Mouse (Mus musculus) lung, embryonic 14.5 days (tissue): ENCODE measurements around the gene Adcyap1r1. TPM values are rescaled to one million over a fixed set of nuclear protein-coding genes. Genes with fewer than 3 reads are reported as not detected.

Experiments used
- ATAC-seq: fragments of 200-750 bp; cut with Nextera tagmentation; 2 replicates; pipeline ENCODE4 v1.8.0; 2017; ENCODE audit warnings: mild to moderate bottlenecking, moderate TSS enrichment, moderate library complexity; ENCODE audit not compliant: insufficient read depth
- DNase-seq: peaks from one replicate; pipeline ENCODE4 v3.0.0-alpha.2; 2015
- H3K27ac ChIP-seq: fragments of 300-500 bp; sonication (generic); 2 replicates; pipeline ENCODE4 v1.5.1; 2014; ENCODE audit warnings: low read depth, mild to moderate bottlenecking, moderate library complexity
- H3K27me3 ChIP-seq: fragments of 300-500 bp; sonication (generic); 2 replicates; pipeline ENCODE4 v1.6.1; 2014; ENCODE audit warnings: low read length, control low read depth; ENCODE audit not compliant: insufficient read depth
- H3K36me3 ChIP-seq: fragments of 300-500 bp; sonication (generic); 2 replicates; pipeline ENCODE4 v1.6.1; 2014; ENCODE audit warnings: control low read depth; ENCODE audit not compliant: insufficient read depth
- H3K4me1 ChIP-seq: fragments of 300-500 bp; sonication (generic); 2 replicates; pipeline ENCODE4 v1.6.1; 2014; ENCODE audit warnings: antibody characterized with exemption, control low read depth; ENCODE audit not compliant: insufficient read depth
- H3K4me2 ChIP-seq: fragments of 300-500 bp; sonication (generic); 2 replicates; pipeline ENCODE4 v1.6.1; 2014; ENCODE audit warnings: mild to moderate bottlenecking
- H3K4me3 ChIP-seq: fragments of 300-500 bp; sonication (generic); 2 replicates; pipeline ENCODE4 v1.5.1; 2014; ENCODE audit warnings: low read depth, low read length
- H3K9ac ChIP-seq: fragments of 300-500 bp; sonication (generic); 2 replicates; pipeline ENCODE4 v1.6.1; 2014
- H3K9me3 ChIP-seq: fragments of 300-500 bp; sonication (generic); 2 replicates; pipeline ENCODE4 v1.6.1; 2016; ENCODE audit warnings: low read depth, low read length, control low read depth
- CTCF ChIP-seq: IDR thresholded peaks from 2 replicates; pipeline ENCODE4 v1.5.1; 2016; ENCODE audit warnings: antibody characterized with exemption, low read depth
- WGBS: fragments of 180-500 bp; shearing (Covaris S2); extraction: QIAGEN DNeasy Blood & Tissue Kit; methylation state at CpG from one replicate; pipeline ENCODE4 v1.1.7; 2014; 5-methylcytosine and 5-hydroxymethylcytosine counted together
- polyA plus RNA-seq: library from polyadenylated mRNA; unstranded; fragments of >200 nt; fragmentation: Nextera tagmentation; extraction: Ambion mirVana; gene quantifications from 2 replicates; pipeline ENCODE4 v1.2.1, GENCODE M21; 2014

The Adcyap1r1 gene
- polyA plus RNA-seq, 1 experiment from 2014 or later = 0.61 TPM

DNA sequence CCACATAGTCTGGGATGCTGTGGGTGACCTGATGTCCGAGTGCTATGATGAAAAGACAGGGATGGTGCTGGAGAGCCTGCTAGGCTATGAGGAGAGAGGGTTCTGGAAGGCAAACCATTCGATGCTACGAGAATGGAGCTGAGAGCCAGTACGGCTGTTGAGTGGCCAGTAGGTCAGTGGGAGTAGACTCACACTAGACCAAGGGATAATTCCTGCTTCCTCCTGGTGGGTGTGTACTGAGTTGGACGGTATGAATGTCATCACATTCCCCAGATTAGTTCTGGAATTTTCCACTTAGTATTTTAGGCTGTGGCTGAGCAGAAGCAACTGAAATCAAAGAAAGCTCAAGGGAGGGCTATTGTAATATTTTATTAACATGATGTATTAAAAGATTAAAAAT is 40.8 kb upstream of the Adcyap1r1 start:
- Histone ChIP-seq H3K36me3 (no peaks in the 10 kb centered on the region), H3K9me3 (no peaks in the 10 kb centered on the region), H3K4me3 (no peak overlapping the region), H3K27ac (no peak overlapping the region), H3K4me2 (no peak overlapping the region), H3K4me1 (no peaks in the 10 kb centered on the region), H3K9ac (no peak overlapping the region), H3K27me3 (no peaks in the 10 kb centered on the region)
- WGBS = 58% methylated on average over 5 of the region's 5 CpGs
- ATAC-seq (no peak; the same call in 1 of the 2 replicates), DNase-seq (no peak)
- no peak for TF ChIP-seq CTCF

DNA sequence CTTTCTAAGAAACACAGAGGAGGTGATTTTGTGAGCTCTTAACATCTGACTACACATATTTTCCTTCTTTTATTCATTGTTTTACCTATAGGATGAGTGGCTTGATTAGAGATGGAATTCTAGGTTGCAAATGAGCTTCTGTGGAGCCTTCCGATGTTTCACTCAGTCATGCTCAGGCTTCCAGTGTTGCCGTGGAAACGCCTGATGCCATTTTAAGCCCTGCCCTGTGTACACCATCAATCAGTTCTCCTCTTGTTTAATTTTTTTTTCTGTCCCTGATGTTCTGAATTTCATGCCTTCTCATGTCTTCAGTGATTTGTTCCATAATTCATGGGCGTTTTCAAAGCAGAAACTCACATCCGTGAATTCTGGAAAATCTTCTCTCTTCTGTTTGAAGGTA is 35.6 kb upstream of the Adcyap1r1 start:
- 63% methylated on average over 5 of the region's 5 CpGs for WGBS
- no peak for ATAC-seq
- Histone ChIP-seq H3K9ac (no peak overlapping the region), H3K4me3 (no peak overlapping the region), H3K27ac (no peak overlapping the region), H3K4me1 (no peaks in the 10 kb centered on the region), H3K36me3 (no peaks in the 10 kb centered on the region), H3K4me2 (no peak overlapping the region), H3K9me3 (no peaks in the 10 kb centered on the region), H3K27me3 (no peaks in the 10 kb centered on the region)
- no peak for TF ChIP-seq CTCF
- no peak for DNase-seq

DNA sequence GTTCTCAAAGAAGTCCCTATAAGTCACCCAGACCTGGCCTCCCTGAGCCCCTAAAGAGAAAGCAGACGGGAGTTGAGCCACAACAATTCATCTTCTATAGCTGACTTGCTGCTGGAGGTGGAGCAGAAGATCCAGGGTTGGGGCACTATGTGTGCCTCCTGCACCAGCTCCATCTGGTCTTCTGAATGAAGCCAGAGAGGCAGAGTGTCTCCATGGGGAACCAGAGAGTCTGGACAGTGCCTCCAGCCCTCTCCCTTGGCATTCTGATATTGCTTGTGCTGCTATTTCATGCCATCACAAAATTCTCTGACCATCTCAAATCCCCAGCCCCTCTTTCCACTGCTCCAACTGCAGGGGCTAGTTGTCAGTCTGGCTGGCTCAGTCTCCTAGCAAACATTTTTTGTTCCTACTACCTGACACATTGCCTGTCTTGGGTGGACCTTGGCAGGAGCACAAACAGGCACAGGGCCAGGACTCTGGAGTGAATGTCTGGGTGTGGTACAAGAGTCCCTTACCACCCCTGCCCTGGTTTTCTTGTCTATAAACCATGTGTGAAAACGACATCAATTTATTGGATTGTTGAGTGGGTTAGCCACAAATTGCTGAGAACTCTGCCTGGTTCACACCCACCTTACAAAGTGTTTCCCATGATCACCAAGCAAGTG is 32.9 kb upstream of the Adcyap1r1 start:
- no peak overlapping the region for H3K4me2 ChIP-seq
- DNase-seq = no peak
- no peaks in the 10 kb centered on the region for H3K36me3 ChIP-seq
- no peaks in the 10 kb centered on the region for H3K4me1 ChIP-seq
- TF ChIP-seq CTCF = no peak
- no peaks in the 10 kb centered on the region for H3K9me3 ChIP-seq
- no peak overlapping the region for H3K9ac ChIP-seq
- H3K27ac ChIP-seq = no peak overlapping the region
- 37% methylated on average over 2 of the region's 2 CpGs for WGBS
- H3K4me3 ChIP-seq = no peak overlapping the region
- no peak for ATAC-seq
- H3K27me3 ChIP-seq = no peaks in the 10 kb centered on the region

DNA sequence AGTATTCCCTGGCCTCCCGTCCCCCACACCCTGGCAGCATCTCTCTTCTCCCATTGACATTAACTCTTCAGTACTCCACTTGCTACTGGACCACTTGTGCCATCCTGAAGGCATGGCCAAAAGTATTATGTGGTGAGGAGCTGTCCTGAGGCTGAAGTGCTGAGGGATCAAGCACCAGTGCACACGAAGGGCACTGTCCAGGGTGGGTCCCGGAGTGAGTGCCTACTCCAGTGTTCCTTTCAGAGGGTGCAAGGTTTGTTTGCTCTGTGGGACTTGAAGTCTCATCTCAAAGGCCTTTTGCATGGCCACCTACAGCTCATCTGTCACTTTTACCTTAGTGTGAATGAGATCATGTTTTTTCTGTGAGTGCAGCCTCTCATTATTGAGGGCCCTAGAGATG is 31.4 kb upstream of the Adcyap1r1 start:
- WGBS = 55% methylated on average over 3 of the region's 3 CpGs
- ATAC-seq = no peak
- H3K9ac ChIP-seq = no peak overlapping the region

DNA sequence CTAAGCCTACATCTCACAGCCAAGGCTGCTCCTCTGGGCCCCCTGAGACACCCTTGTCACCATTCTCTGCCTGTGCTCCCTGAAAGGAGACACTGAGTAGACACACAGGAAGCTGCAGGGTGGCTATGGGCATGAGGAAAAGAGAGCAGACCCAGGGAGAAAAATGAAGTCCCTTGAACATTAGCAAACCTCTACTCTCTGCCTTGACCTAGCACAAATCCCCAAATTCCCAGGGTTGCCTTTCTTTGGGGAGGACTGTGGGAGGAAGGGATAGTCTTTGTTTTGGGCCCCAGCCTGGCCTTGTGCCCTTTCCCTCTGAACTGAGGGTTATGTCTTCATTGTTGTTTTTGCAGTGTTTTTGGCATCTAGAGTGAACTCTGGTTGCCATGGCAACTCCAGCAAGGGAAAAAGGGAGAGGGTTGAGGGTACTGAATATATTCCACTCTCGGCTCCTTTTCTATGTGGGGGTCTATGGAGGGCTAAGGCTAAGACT is 30.9 kb upstream of the Adcyap1r1 start:
- TF ChIP-seq CTCF = no peak
- Histone ChIP-seq H3K4me3 (no peak overlapping the region), H3K36me3 (no peaks in the 10 kb centered on the region), H3K4me1 (no peaks in the 10 kb centered on the region), H3K9me3 (no peaks in the 10 kb centered on the region), H3K27me3 (no peaks in the 10 kb centered on the region), H3K9ac (no peak overlapping the region), H3K4me2 (no peak overlapping the region), H3K27ac (no peak overlapping the region)
- peak; percentile 29 for DNase-seq
- no peak for ATAC-seq
- 56% methylated on average over 1 of the region's 1 CpGs for WGBS

More for the DNA sequence above, 31.4 kb upstream of the Adcyap1r1 start:
- no peak for DNase-seq
- no peak overlapping the region for H3K4me3 ChIP-seq
- no peak overlapping the region for H3K4me2 ChIP-seq
- H3K36me3 ChIP-seq = no peaks in the 10 kb centered on the region
- H3K27ac ChIP-seq = no peak overlapping the region
- no peaks in the 10 kb centered on the region for H3K4me1 ChIP-seq
- H3K27me3 ChIP-seq = no peaks in the 10 kb centered on the region
- no peaks in the 10 kb centered on the region for H3K9me3 ChIP-seq
- no peak for TF ChIP-seq CTCF

DNA sequence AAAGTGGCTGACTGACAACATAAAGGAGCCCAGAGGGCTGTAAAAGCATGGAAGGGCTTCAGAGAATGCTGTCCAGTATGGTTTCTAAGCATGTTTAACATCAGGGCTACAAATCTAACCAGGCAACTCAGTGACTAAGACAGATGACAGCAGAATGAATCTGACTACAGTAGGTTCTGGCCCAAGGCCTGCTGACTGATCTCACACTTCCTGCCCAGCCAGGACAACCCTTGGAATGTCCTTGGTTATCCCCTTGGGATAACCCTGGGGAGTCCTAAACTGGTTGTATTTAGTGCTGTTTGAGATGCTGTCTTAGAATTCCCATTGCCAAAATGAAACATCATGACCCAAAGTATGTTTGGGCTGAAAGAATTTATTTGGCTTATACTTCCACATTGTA is 19.7 kb upstream of the Adcyap1r1 start:
- ATAC-seq (no peak), DNase-seq (no peak)
- Histone ChIP-seq H3K4me2 (no peak overlapping the region), H3K4me1 (peaks cover 5% of the 10 kb centered on the region; the same call in 1 of the 2 replicates), H3K4me3 (no peak overlapping the region), H3K27me3 (no peaks in the 10 kb centered on the region), H3K9me3 (no peaks in the 10 kb centered on the region), H3K36me3 (no peaks in the 10 kb centered on the region), H3K9ac (no peak overlapping the region), H3K27ac (no peak overlapping the region)
- TF ChIP-seq CTCF = no peak

DNA sequence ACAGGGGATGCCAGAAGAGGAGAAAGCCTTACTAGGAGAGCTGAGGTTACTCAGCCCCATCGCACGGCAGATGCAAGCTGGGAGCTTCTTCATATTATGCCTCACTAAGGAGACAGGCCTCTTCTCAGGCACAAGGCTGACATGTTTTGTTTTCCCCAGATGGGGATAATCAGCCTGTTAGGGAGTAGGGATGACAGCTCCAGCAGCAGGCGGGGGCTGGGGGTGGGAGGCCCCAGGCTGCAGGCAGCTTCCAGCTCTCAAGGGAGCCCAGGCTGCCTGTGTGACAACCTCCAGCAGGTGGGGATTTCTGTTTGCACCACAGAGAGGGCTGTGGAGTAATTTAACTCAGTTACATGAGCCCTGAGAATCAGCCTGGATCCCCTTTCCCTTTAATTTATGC is 17.4 kb upstream of the Adcyap1r1 start:
- Histone ChIP-seq H3K4me3 (no peak overlapping the region), H3K27me3 (no peaks in the 10 kb centered on the region), H3K4me2 (no peak overlapping the region), H3K9ac (no peak overlapping the region), H3K36me3 (no peaks in the 10 kb centered on the region), H3K27ac (no peak overlapping the region), H3K9me3 (no peaks in the 10 kb centered on the region), H3K4me1 (peaks cover 5% of the 10 kb centered on the region; the same call in 1 of the 2 replicates)
- 28% methylated on average over 3 of the region's 3 CpGs for WGBS
- ATAC-seq (peak; percentile 88), DNase-seq (peak; percentile 61)
- no peak for TF ChIP-seq CTCF
